Mouse (Mus musculus) liver, embryonic 14.5 days (tissue): Measurements from ENCODE around the gene Sytl2.

Source experiments
- CTCF ChIP-seq: IDR thresholded peaks from 2 replicates; pipeline ENCODE4 v1.5.1; 2016; ENCODE audit warnings: antibody characterized with exemption, low read depth, control low read depth
- EP300 ChIP-seq: IDR thresholded peaks from 2 replicates; pipeline ENCODE4 v1.6.1; 2016; ENCODE audit warnings: antibody characterized with exemption, low read depth

DNA sequence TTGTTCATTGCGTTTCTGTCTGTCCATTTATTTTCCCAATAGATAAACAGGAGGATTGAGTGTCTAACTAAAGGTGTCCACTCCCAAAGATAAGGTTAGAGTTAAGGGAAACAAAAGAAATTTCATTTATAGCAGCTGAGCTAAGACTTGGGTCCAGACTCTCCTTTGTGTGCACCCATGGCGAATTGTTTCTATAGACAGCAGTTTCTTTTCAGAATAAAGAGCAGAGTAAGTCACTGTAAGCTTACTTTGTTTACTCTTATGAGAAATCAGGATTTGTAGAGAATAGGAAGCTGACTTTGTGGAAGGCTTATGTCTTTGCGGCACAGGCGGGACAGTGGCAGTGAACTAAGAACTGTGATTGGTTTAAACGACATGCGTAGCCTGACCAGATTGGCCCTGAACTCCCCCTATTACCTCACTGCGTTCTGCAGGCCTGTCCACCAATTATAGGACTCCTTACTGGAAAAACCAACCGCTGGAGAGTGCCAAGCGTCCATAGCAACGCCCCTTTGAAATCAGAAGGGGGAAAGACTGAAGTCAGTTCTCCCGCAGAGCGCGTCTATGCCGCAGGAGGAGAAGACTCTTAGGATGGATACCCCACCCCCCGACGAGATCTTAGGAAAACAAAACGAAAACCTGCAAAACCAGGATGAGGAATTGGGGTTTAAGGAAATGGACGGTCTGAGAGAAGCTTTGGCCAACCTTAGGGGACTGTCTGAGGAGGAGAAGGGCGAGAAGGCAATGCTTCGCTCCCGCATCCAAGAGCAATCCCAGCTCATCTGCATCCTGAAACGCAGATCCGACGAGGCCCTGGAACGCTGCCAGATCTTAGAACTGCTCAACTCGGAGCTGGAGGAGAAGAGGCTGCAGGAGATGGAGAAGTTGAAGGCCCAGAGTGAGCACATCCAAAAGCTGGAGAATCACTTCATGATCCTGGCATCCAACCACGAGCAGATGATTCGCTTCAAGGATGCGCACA, 124.3 kb downstream of the Sytl2 start, which contains the start of gene Ccdc89:
- no peak for TF ChIP-seq EP300
- TF ChIP-seq CTCF = no peak
